Mouse (Mus musculus): ENCODE measurements around the gene Dnajb5.
"Not testable (repeated sequence)": the region's sequence is repeated elsewhere in the genome, so short reads cannot be mapped to it uniquely, and the experiment has no call there.

Dnajb5 gene

DNA sequence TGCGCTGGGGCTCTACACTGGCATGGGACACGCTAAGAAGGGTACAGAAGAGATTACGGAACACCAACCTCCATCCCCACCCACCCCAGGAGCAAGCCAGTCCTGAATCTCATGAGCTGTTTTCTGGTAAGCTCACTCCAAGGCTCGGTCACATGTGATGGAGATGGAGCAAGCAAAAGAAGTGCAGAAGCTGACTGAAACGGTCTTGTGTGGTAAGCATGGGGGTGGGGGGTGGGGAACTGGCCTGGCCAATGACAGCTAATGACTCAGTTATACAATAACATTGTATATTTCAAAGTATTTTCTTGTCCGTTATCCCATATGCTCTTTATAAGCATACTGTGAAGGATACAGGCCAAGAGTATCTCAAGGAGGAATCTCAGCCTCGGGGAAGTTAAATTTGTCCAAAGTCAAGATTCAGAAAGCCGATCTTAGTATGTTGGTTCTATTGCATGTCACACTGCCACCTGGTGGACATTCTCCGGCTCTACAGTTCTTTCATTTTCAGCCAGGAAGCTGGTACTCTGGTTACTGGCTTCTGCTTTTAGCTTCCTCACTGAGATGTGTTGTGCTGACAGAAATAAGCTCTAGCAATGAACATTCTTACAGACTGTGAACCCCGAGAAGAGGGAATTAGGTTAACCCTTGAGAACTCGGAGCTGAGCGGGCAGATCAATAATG lies 15.6 kb downstream of the Dnajb5 start:
- peak; percentile 33 to 54 for DNase-seq (ENCODE audit: low read depth in 2 of 2, low spot score in 2 of 2)

DNA sequence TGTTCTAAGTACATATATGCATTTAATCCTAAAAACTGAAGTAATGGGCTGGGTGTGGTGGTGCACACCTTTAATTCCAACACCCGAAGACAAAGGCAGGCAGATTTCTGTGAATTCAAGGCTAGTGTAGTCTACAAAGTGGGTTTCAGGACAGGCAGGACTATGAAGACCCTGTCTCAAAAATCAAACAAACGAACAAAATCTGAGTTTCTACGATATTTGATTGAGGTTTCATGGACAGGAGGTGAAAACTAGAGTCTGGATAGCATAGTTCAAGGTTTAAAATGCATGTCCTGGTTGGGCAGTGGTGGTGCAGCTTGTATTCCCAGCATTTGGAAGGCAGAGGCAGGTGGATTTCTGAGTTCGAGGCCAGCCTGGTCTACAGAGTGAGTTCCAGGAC lies 19.7 kb downstream of the Dnajb5 start, which contains the start of gene 1700022I11Rik:
1700022I11Rik (plus strand) TSS at position 301 of the 400 bp plus-strand sequence.
- no peak for DNase-seq (ENCODE audit: low read depth in 2 of 2, low spot score in 2 of 2)

DNA sequence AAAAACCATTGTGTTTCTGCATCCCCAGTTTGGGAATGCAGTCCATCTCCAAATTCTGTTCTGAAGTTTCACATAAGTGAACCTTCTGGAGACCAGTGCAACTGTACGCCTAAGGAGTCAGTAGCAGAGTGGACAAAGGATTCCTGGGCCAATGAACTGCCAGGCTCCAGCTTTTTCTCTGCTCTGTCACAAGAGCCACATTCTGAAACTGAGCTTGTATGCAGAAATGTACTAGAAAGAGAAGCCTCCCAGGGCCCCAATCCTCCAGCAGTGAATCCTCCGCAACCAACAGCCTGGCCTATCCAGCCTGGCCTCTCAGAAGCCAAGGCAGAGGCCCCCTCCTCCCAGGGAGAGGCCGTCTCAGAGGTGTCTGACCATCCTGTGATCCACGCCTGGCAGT lies 23.3 kb downstream of the Dnajb5 start:
- DNase-seq (ENCODE audit: low read depth in 2 of 2, low spot score in 2 of 2), result no peak

DNA sequence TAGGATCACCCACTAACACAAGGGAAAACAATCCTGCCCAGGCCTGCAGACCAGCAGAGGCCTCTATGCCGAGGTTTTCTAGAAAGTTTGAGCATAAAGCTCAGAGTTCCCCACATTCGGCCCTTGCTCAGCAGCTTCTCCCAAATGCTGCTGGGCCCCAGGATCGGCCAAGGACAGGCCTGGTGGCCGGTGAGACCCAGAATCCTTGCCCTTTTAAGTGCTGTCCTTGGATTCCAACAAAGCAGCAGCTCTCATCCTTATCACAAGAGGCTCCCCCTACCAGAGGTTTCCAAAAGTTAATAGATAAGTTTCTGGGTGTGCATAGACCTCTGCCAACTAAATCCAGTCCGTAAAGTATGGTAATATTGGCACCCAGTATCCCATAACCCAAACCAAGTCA lies 24.3 kb downstream of the Dnajb5 start:
- DNase-seq (ENCODE audit: low read depth in 2 of 2, low spot score in 2 of 2), result no peak

DNA sequence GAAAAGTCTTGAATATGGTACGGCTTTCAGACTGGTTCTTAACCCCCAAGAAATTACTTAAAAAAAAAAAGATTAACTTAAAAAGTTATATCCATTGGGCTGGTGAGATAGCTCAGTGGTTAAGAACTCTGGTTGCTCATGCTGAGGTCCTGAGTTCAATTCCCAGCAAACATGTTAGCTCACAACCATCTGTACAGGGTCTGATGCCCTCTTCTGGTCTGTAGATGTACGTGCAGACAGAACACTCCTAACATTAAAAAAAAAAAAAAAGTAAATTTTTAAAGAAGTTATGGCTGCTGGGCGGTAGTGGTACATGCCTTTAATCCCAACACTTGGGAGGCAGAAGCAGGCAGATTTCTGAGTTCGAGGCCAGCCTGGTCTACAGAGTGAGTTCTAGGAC lies 28.4 kb downstream of the Dnajb5 start:
- no peak for DNase-seq (ENCODE audit: low read depth in 2 of 2, low spot score in 2 of 2)

DNA sequence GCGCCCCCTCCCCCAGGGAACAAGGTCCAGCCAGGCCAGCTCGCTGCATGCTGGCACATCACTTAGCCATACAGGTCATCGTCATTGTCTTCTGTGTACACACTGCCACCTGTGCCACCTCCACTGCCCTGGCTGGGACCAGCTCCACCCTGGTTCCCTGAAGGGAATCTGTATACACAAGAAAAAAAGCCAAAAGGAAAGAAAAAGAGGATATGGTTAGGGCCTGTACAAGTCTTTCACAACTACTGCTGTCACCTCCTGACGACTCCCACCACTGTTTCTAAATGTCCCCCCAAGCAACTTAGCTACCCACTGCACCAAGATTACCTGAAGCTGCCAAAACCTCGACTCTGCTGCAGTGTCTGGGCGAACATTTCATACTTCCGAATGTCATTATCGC lies 30.9 kb downstream of the Dnajb5 start:
- not testable (repeated sequence) for DNase-seq (ENCODE audit: low read depth in 2 of 2, low spot score in 2 of 2)

DNA sequence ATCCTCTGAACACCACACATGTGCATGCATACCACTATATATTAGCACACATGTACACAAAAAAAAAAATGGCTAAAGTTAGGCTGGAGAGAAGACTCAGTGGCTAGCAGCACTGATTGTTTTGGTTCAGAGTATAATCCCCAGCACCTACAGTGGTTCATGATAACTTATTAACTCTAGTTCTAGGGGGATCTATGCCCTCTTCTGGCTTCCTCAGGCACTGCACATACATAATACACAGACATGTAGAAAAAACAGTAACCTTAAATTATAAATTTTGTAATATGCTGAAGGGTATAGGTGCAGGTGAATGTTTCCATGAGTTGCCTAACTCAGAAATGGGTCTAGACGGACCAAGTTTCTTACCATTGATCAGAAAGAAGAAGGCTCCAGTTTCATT lies 38.7 kb downstream of the Dnajb5 start:
- no peak for DNase-seq (ENCODE audit: low read depth in 2 of 2, low spot score in 2 of 2)

DNA sequence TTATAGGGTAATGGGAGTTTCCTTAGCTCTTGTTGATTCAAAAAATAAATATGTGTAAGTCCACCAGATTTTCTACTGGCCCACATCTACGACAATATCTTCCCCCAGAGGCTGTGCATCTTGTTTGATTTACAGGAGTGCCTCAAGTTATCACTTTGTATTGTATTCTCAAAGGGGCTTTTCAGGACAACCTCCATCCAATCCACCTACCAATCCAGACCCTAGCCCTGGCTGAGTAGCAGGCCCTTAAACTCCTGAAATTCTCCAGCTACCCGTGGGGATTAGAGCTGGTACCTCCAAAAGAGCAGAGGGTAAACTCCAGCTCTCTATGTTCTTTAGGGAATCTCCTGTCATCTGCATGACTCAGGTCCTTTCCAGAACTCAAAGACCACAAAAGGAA lies 48.4 kb downstream of the Dnajb5 start:
- no peak for DNase-seq (ENCODE audit: low read depth in 2 of 2, low spot score in 2 of 2)

DNA sequence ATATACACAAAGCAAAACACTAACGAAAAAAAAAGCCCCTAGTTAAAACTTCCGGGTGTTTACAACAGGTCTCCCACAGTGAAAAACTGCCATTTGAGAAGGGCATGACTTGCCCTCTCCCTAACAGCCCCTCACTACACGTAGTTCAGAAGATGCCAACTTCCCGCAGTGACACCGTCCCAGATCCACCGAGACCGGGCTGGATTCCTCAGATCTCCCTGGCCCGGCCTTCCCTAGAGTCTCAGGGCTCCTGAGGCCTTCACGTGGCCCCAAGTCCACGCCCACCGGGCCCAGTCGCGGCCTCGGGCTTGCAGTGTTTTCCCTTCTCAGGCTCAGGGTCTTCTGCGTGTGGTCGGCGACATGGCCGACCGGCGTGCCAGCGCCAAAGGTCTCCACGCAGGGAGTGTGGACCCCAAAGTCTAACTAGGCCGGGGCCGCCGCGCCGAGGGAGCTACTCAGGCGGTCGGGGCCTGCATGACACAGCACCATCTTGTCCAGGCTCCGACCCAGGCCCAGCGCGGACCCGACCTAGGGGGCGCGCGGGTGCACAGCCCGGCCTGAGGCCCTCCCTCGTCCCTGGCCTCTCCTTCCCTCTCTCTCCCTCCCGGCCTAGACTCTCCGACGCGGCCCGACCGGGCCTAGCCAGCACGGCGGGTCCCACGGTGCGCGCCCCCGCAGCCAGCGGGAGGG lies 50.0 kb downstream of the Dnajb5 start:
- DNase-seq (ENCODE audit: low read depth in 2 of 2, low spot score in 2 of 2), result peak; percentile 44 to 58

DNA sequence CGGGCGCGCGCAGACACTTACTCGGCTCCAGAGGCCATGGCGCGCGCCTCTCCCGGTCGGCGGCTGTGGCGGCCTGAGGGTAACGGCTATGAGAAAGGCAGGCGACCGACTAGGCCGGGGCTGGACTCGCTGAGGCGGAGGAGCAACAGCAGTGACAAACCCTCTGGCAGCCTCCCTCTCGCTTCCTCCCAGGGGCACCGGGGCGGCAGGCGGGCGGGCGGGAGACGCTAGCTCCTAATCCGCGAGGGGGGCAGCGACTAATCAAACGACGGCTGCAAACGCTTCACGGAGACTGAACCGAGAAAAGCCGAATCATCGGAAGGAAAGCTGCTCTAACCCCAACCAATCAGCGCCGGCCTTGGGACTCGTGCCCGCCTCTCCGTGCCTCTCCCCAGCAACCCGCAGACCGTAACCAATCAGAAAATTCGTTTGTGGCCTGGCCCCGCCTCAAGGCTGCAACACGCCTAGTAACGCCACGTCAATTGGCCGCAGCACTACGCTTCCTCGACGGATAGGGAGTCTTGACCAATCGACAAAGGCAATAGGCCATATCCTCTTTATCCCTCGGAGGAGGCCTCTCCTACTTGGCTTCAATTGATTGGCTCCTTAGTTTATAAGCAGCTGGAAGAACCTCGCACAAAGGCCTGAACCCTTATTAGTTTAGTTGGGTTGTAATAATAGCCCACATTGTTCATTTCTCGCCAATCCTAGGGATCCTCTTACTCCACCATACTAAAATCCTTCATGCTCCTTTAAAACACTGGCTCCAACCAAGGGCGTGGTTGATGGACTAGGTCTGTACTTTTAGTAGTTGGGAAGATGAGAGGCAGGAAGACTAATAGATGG lies 50.8 kb downstream of the Dnajb5 start, which contains the start of gene Vcp:
Vcp (minus strand) TSS at position 367 of the 846 bp plus-strand sequence.
- DNase-seq (ENCODE audit: low read depth in 2 of 2, low spot score in 2 of 2), result peak; percentile 97 to 98

DNA sequence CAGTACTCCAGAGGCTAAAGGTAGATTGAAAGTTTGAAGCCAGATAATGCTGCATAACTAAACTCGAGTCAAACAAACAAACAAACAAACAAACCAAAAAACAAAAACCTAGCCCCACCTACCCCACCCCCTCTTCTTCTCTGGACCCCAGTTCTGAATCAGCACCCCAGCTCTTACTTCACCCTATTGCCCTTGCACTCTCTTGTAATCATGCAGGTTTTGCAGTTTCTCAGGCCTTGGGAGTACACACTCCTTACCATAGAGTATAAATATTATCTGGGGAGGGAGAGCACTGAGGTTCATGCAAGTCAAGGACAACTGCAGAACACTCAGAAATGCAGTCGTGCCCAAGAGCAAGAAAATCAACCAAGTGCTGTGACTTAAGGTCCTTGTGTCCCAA lies 51.7 kb downstream of the Dnajb5 start:
- DNase-seq (ENCODE audit: low read depth in 2 of 2, low spot score in 2 of 2), result no peak

DNA sequence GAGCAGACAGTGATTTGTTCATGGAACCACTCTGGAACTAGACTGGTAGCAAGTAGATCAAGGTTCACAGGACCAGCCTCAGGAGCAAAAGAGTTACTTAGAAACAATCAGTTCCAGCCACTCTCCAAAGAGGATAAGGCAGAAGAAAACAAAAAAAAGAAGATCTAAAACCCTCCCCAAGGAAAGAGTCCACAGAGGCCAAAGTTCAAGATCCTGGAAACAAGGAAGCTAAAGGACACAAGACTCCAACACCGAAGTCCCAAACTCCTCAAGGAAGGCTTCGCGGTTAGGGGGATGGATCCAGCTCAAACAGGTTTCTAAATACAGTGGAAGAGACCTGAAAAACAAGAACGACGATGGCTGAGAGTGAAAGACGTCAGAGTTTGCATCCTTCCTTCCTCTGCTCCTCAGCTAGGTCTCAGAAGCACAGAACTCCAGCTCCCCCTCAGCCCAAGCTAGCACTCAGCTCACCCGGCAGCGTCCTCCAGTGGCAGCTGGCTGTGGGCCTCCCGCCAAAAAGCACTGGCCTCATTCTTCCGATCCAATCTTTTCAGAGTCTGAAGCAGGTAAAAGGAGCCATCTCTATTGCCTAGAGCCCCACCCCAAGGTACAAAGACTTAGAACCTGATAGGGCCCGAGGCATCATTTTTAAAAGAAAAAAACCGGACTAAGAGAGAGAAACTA lies 53.3 kb downstream of the Dnajb5 start:
- DNase-seq (ENCODE audit: low read depth in 2 of 2, low spot score in 2 of 2), result no peak

DNA sequence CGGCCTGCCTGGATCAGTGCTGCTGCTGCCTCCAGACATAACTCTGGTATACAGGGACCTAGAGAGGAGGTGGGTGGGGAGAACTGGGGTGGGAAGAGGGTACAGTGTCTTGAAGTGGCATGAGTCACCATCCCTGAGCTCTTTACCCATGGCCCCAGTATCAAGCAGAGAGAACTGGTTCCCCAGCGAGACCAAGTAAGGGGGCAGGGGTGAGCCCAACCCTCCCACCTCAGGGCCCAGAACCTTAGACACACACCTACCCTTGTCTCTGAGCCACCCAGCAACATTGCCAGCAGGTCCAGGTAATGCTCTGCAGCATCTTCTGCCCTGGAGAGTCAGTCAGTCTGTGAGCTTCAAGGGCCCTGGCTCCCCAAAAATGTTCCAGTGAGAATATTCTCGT lies 55.3 kb downstream of the Dnajb5 start:
- no peak for DNase-seq (ENCODE audit: low read depth in 2 of 2, low spot score in 2 of 2)

DNA sequence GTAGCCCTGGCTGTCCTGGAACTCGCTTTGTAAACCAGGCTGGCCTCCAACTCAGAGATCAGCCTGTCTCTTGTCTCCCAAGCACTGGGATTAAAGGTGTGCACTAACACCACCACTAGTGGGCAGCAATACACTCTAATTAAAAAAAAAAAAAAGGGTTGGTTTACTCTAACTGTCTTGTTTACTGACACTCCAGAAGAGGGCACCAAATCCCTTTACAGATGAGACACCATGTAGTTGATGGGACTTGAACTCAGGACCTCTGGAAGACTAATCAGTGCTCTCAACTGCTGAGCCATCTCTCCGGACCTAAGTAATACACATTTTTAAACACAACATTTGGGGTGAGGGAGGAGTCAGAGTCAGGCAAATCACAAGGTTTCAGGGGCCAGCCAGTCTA lies 56.2 kb downstream of the Dnajb5 start:
- DNase-seq (ENCODE audit: low read depth in 2 of 2, low spot score in 2 of 2), result peak; percentile 24 to 59

Measured in CD8-positive naive resting alpha-beta T cell, adult 2 months (primary cell).